Mouse (Mus musculus) left cerebral cortex, postnatal 36 days (tissue): ENCODE measurements around the gene Gna14. TPM values are rescaled to one million over a fixed set of nuclear protein-coding genes. Genes with fewer than 3 reads are reported as not detected.

ENCODE experiments used
- DNase-seq, 2 experiments: peaks; one replicate each; pipeline ENCODE4 v3.0.0; 2021 to 2022; ENCODE audit warnings: low spot score in 2 of 2, mixed read lengths in 1 of 2
- intact Hi-C: fragments of 180-260 bp; cut with DNase I; formaldehyde crosslinking; loops from one replicate; pipeline ENCODE4 v1.15.1; 2025
- total RNA-seq, 2 experiments: library from RNA; stranded (reverse); gene quantifications; 2 replicates each; pipeline ENCODE4 v1.2.3; 2021

Gene Gna14
- total RNA-seq, 2 experiments from 2014 or later, result 0.16 to 0.30 TPM

GRCm38 (mm10) chr19:16558570-16558969 is 123.0 kb downstream of the Gna14 start:
- intact Hi-C loops, result no loop called here

GRCm38 (mm10) chr19:16559243-16559896 is 123.8 kb downstream of the Gna14 start:
- intact Hi-C loops, result no loop called here
- DNase-seq, result no peak

More at GRCm38 (mm10) chr19:16558570-16558969, 123.0 kb downstream of the Gna14 start:
- no peak for DNase-seq

GRCm38 (mm10) chr19:16562676-16563075 is 127.1 kb downstream of the Gna14 start:
- intact Hi-C loops, result no loop called here
- DNase-seq, result no peak

GRCm38 (mm10) chr19:16576790-16577189 is 141.2 kb downstream of the Gna14 start:
- no peak for DNase-seq
- intact Hi-C loops, result no loop called here

- DNase-seq, result no peak
- intact Hi-C loops, result no loop called here
These were observed 144.2 kb downstream of the Gna14 start for GRCm38 (mm10) chr19:16579656-16580260.

- intact Hi-C loops, result no loop called here
- no peak for DNase-seq
These were observed 144.9 kb downstream of the Gna14 start for GRCm38 (mm10) chr19:16580501-16580900.

GRCm38 (mm10) chr19:16584546-16584945 is 149.0 kb downstream of the Gna14 start:
- intact Hi-C loops, result no loop called here
- DNase-seq, result no peak

- no peak for DNase-seq
- intact Hi-C loops, result no loop called here
These were observed 149.8 kb downstream of the Gna14 start for GRCm38 (mm10) chr19:16585379-16585778.

GRCm38 (mm10) chr19:16593256-16593974 is 157.9 kb downstream of the Gna14 start:
- intact Hi-C loops, result no loop called here
- DNase-seq, result no peak

- DNase-seq, result no peak
- intact Hi-C loops, result no loop called here
These were observed 158.4 kb downstream of the Gna14 start for GRCm38 (mm10) chr19:16593975-16594317.

- intact Hi-C loops, result loop anchor here (5.0 kb wide), 2 partner anchors 160 to 240 kb away; partner anchors contain the start of gene Gna14
- no peak for DNase-seq
These were observed 161.7 kb downstream of the Gna14 start for GRCm38 (mm10) chr19:16597216-16597615.

- DNase-seq, result no peak
- intact Hi-C loops, result loop anchor here (5.0 kb wide), 2 partner anchors 161 to 241 kb away; partner anchors contain the start of gene Gna14
These were observed 163.2 kb downstream of the Gna14 start for GRCm38 (mm10) chr19:16598653-16599297.

GRCm38 (mm10) chr19:16599298-16599970 is 163.9 kb downstream of the Gna14 start:
- peak; percentile 40 to 64 for DNase-seq
- intact Hi-C loops, result loop anchor here (5.0 kb wide), 2 partner anchors 162 to 242 kb away; partner anchors contain the start of gene Gna14

- intact Hi-C loops, result no loop called here
- no peak for DNase-seq
These were observed 166.5 kb downstream of the Gna14 start for GRCm38 (mm10) chr19:16602026-16602425.

GRCm38 (mm10) chr19:16607634-16608033 is 172.1 kb downstream of the Gna14 start:
- intact Hi-C loops, result no loop called here
- no peak for DNase-seq

GRCm38 (mm10) chr19:16623154-16623553 is 187.6 kb downstream of the Gna14 start:
- intact Hi-C loops, result no loop called here
- no peak for DNase-seq

GRCm38 (mm10) chr19:16624994-16625393 is 189.4 kb downstream of the Gna14 start:
- intact Hi-C loops, result no loop called here
- no peak for DNase-seq

GRCm38 (mm10) chr19:16625610-16626395 is 190.2 kb downstream of the Gna14 start:
- DNase-seq, result no peak
- intact Hi-C loops, result no loop called here
